Mouse (Mus musculus): ENCODE measurements around the gene Ddr2. TPM values are rescaled to one million over a fixed set of nuclear protein-coding genes. Genes with fewer than 3 reads are reported as not detected.

The Ddr2 gene
- polyA plus RNA-seq (2017; shearing (Covaris generic)) = 0.41 TPM

DNA sequence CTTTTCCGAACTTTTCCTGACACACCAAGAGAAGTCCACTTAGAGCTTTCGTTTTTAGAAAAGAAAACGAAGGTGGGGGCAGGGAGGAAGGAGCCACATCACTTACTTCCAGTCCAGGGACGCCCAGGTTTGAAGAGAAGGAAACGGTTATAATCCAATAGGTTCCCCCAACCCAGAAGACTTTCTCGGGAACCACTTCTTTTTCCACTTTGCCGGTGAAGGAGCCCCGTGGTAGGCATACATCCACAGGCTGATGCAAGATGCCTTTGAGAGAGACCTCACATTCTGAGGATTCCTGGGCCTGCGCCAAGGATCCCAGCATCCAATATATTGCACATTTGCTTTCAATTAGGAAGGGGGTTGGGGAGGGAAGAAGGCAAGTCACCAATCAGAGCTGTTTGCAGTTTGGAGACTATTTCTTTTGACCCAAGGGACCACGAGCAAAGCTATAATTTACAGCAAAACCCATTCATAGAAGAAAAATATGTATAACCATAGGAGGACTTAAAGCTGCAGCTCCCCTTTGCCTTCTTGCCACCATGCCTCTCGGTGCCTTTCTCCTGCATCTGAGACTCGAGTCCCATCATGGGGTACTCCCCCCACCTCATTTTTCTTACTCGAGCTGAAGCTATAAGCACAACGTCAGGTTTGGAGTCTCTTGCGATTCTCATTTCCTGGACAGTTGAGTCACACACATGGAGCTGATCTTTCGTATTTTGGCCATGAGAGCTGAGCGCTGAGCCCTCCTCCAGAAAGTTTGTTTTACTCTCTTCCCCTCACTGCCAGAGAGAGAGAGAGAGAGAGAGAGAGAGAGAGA is at the start of gene Ddr2:
Ddr2 (minus strand) TSS at position 247 of the 817 bp plus-strand sequence.

DNA sequence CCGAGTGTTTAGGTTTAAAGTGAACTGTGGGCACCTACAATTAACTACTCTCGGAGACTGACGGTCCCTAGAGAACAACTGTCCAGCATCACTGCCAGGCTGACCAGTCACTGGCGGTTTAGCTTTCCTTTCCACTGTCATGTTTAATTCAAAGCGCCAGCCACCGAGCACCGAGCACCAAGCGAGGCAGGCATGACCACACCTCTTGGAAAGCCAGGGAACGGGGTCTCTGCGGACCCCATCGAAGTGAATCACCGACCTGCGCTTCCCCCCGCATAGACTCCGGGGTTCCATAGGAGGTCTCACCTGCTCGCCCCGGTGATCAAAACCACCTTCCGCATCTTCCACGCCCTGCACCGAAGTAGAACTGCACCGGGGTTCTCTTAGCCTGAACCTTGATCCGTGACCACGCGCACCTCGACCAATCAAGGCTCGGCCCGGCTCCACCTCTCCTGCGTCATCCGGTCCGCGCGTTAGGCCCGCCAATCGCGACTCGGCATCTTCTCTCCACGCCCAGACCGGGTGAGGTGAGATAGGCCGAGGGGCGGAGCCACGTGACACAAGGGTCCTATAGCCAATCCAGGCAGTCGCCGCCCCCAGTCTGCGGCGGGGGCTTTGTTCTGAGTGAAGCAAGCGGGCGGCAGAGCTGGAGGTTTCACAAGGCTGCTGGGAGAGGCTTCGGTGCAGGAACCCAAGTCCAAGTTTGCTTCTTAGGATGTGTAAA is 141.6 kb downstream of the Ddr2 start, which contains the start of gene Hsd17b7:
Hsd17b7 (minus strand) TSS at position 450 of the 724 bp plus-strand sequence.

DNA sequence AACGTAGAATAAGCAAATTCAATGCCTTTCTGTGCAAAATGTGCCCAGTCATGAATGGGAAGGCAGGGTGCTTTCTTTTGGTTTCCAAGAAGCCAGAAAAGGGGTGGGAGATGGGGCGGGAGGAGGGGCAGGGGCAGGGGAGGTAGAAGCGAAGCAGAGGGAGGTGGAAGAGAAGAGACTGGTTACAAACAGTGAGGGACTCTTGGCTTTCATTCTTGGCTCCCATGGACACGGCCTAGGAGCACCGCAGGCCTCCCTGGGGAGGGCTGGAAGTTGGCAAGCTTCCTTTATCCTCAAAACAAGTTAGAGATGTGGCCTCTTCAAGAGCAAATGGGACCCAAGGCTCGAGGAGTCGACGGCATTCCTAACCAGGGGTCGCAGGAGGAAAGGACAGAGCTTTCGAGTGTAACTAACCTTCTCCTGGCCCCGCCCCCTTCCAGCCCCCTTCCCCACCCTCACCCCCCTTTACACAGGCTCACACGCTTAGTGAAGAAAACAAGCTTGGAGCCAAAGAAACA is 182.0 kb downstream of the Ddr2 start, which contains the start of gene Ccdc190:
Ccdc190 (plus strand) TSS at position 195 of the 518 bp plus-strand sequence.

Other genes starting within 250 kb of the Ddr2 start
- gene Ccdc190, start 182.1 kb downstream of the Ddr2 start, polyA plus RNA-seq (2017; shearing (Covaris generic)) = not detected
- 7.9 TPM for gene Hsd17b7, start 141.5 kb downstream of the Ddr2 start, polyA plus RNA-seq (2017; shearing (Covaris generic))
- gene Uap1, start 64.2 kb upstream of the Ddr2 start, polyA plus RNA-seq (2017; shearing (Covaris generic)) = 67.3 TPM
- gene Uhmk1, start 104.6 kb upstream of the Ddr2 start, polyA plus RNA-seq (2017; shearing (Covaris generic)) = 42.3 TPM
- not detected for gene Sh2d1b2, start 122.0 kb upstream of the Ddr2 start, polyA plus RNA-seq (2017; shearing (Covaris generic))
- not detected for gene Sh2d1b1, start 166.6 kb upstream of the Ddr2 start, polyA plus RNA-seq (2017; shearing (Covaris generic))
- gene Gm7694, start 195.6 kb upstream of the Ddr2 start, polyA plus RNA-seq (2017; shearing (Covaris generic)) = not detected
- 0.68 TPM for gene Spata46, start 198.0 kb upstream of the Ddr2 start, polyA plus RNA-seq (2017; shearing (Covaris generic))

Measured in effector memory CD4-positive, alpha-beta T cell, adult 7 months (primary cell).